Mouse (Mus musculus) lung, embryonic 16.5 days (tissue): Measurements from ENCODE around the gene Awat2. TPM values are rescaled to one million over a fixed set of nuclear protein-coding genes. Genes with fewer than 3 reads are reported as not detected.
A peak's percentile ranks its signal among the peaks of the same experiment; 100 is the strongest.
"Not testable (repeated sequence)": the region's sequence is repeated elsewhere in the genome, so short reads cannot be mapped to it uniquely, and the experiment has no call there.

Experiments
- ATAC-seq: fragments of 200-750 bp; cut with Nextera tagmentation; 2 replicates; pipeline ENCODE4 v1.8.0; 2017; ENCODE audit warnings: low read depth, mild to moderate bottlenecking, moderate library complexity
- H3K27ac ChIP-seq: fragments of 300-500 bp; sonication (generic); 2 replicates; pipeline ENCODE4 v1.5.1; 2014; ENCODE audit warnings: mild to moderate bottlenecking, control low read depth, low read length
- H3K27me3 ChIP-seq: fragments of 300-500 bp; sonication (generic); 2 replicates; pipeline ENCODE4 v1.6.1; 2014; ENCODE audit warnings: low read depth, low read length, mixed read lengths; ENCODE audit not compliant: control insufficient read depth, insufficient read depth
- H3K36me3 ChIP-seq: fragments of 300-500 bp; sonication (generic); 2 replicates; pipeline ENCODE4 v1.6.1; 2014; ENCODE audit warnings: low read length; ENCODE audit not compliant: control insufficient read depth, insufficient read depth
- H3K4me1 ChIP-seq: fragments of 300-500 bp; sonication (generic); replicated peaks from 2 replicates; pipeline ENCODE4 v1.6.1; 2014; ENCODE audit warnings: low read length, mixed read lengths; ENCODE audit not compliant: control insufficient read depth, insufficient read depth
- H3K4me2 ChIP-seq: fragments of 300-500 bp; sonication (generic); 2 replicates; pipeline ENCODE4 v1.6.1; 2014; ENCODE audit warnings: low read depth, low read length, control low read depth
- H3K4me3 ChIP-seq: fragments of 300-500 bp; sonication (generic); 2 replicates; pipeline ENCODE4 v1.5.1; 2014; ENCODE audit warnings: mild to moderate bottlenecking, low read length, control low read depth
- H3K9ac ChIP-seq: fragments of 300-500 bp; sonication (generic); 2 replicates; pipeline ENCODE4 v1.6.1; 2014; ENCODE audit warnings: low read length, control low read depth
- H3K9me3 ChIP-seq: fragments of 300-500 bp; sonication (generic); 2 replicates; pipeline ENCODE4 v1.6.1; 2016; ENCODE audit warnings: low read length; ENCODE audit not compliant: control insufficient read depth
- WGBS: fragments of 180-500 bp; shearing (Covaris S2); extraction: QIAGEN DNeasy Blood & Tissue Kit; methylation state at CpG from one replicate; pipeline ENCODE4 v1.1.7; 2014; 5-methylcytosine and 5-hydroxymethylcytosine counted together
- polyA plus RNA-seq: library from polyadenylated mRNA; unstranded; fragments of >200 nt; fragmentation: Nextera tagmentation; extraction: Ambion mirVana; gene quantifications from 2 replicates; pipeline ENCODE4 v1.2.1, GENCODE M21; 2015

Gene Awat2
- polyA plus RNA-seq = 0.46 and 0.82 TPM in 2 replicates

DNA sequence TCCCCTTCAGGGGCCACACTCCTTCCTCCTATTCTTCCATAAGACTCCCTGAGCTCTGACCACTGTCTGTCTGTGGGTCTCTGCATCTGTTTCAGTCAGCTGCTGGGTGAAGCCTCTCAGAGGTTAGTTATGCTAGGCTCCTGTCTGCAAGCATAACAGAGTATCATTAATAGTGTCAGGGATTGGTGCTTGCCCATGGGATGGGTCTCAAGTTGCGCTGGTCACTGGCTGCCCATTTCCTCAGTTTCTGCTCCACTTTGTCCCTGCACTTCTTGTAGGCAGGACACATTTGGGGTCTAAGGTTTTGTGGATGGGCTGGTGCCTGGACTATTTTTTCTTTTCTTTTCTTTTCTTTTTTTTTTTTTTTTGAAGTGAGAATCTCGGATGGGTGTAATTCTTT is at the start of gene Awat2:
Gene Awat2 (minus strand): TSS at position 101 of the 400 bp plus-strand sequence.
- not testable (repeated sequence) for H3K4me2 ChIP-seq, H3K9ac ChIP-seq, H3K4me3 ChIP-seq, ATAC-seq, H3K4me1 ChIP-seq, H3K27me3 ChIP-seq, H3K36me3 ChIP-seq, H3K27ac ChIP-seq, H3K9me3 ChIP-seq
- 76% methylated on average over 2 of the region's 2 CpGs for WGBS

DNA sequence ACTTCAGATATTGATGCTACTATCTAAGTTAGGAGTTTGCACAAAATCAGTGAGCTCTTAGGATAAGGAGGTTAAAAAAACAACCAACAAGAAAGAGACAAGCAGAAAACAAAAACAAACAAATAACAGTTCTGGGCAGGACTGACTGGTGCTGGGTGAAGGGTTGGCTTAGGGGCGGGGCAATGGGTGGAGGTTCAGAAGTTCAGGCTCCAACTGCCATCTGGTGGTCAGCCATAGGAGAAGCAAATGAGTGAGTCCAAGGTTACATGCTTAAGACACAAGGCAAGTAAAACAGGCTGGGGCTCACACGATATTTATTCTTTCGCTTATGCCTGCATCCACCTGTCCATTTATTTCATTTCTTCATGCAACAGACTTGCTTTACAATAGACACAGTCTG is 37.8 kb upstream of the Awat2 start:
- H3K4me2 ChIP-seq = no peak overlapping the region
- H3K27me3 ChIP-seq = no peaks in the 10 kb centered on the region
- no peak overlapping the region for H3K4me3 ChIP-seq
- no peak overlapping the region for H3K9ac ChIP-seq
- no peaks in the 10 kb centered on the region for H3K4me1 ChIP-seq
- no peaks in the 10 kb centered on the region for H3K9me3 ChIP-seq
- ATAC-seq = peak; percentile 70
- 40% methylated on average over 3 of the region's 3 CpGs for WGBS
- H3K27ac ChIP-seq = no peak overlapping the region
- no peaks in the 10 kb centered on the region for H3K36me3 ChIP-seq

DNA sequence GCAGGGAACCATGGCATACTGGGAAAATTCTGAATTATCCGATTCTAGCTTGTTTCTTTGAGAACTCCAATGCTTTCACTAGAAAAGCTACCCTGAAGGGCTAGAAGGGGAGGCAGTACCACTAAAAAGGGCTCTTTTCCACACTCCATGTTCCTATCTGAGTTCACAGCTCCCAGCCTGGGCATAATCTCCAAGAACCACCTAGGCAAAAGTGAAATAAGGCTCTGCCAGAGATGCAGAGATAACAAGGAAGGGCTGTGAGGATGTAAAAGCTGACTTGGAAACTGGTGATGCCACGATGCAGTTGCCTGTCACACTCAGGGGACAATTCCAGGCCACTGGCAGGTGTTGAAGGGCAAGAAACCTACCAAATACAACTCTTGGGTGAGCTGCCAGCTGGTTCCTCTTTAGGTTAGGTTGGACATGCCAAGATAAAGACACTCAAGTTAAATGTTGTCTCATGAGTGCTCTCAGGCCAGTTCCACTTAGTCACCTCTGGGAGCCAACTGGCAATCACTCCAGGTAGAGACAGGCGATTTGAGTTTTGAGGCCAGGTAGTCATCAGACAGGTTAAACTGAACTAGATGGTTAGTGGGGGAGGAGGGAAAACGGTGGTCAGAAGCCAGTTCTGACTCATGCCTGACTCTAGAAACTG is 33.2 kb upstream of the Awat2 start:
- H3K27ac ChIP-seq = no peak overlapping the region
- H3K4me2 ChIP-seq = no peak overlapping the region
- H3K36me3 ChIP-seq = no peaks in the 10 kb centered on the region
- no peak for ATAC-seq
- H3K9me3 ChIP-seq = no peaks in the 10 kb centered on the region
- H3K27me3 ChIP-seq = no peaks in the 10 kb centered on the region
- 56% methylated on average over 4 of the region's 4 CpGs for WGBS
- no peak overlapping the region for H3K9ac ChIP-seq
- H3K4me1 ChIP-seq = no peaks in the 10 kb centered on the region
- H3K4me3 ChIP-seq = no peak overlapping the region

DNA sequence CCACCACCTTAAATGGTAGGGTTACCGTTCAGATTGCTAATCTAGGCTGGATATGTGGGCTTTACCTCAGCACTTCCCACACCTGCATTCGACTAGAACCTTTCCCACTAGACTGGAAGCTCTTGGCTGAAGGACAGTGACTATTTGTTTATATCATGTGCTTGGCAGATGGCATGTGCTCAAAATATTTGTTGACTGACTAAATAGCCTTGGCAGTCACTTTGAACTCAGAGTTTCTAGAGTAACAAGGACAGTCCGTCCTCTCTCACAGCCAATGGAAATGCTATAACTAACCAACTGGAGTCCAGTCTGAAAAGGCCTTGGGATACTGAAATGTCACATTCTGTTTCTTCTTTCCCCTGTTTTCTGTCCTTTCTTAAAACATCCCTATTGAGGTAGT is 29.0 kb upstream of the Awat2 start:
- Histone ChIP-seq H3K4me3 (no peak overlapping the region), H3K36me3 (no peaks in the 10 kb centered on the region), H3K9me3 (no peaks in the 10 kb centered on the region), H3K27ac (no peak overlapping the region), H3K9ac (no peak overlapping the region), H3K4me1 (no peaks in the 10 kb centered on the region), H3K27me3 (peaks cover 2% of the 10 kb centered on the region; the same call in 1 of the 2 replicates), H3K4me2 (no peak overlapping the region)
- no peak for ATAC-seq
- WGBS = 68% methylated on average over 3 of the region's 3 CpGs

DNA sequence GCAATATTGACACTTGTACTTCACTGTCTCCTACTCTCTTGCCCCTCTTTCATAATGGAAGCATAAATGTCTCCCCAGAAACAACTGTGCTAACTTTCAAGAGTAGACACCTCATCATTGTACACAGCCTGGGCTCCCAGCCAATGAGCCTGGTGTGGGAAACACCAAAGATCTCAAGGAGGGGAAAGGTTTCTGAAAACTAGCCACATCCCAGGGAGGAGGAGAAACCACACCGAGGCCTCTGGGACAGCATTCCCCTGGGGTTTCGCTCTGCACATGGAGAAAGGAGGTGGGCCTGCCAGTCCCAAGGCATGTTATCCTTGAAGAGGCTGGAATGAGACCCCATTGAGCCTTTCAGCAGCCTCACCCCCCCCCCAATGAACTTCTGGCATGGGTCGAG is 27.6 kb upstream of the Awat2 start:
- Histone ChIP-seq H3K4me1 (no peaks in the 10 kb centered on the region), H3K9me3 (no peaks in the 10 kb centered on the region), H3K27ac (no peak overlapping the region), H3K9ac (no peak overlapping the region), H3K36me3 (no peaks in the 10 kb centered on the region), H3K4me3 (no peak overlapping the region), H3K27me3 (peaks cover 2% of the 10 kb centered on the region; the same call in 1 of the 2 replicates), H3K4me2 (no peak overlapping the region)
- 65% methylated on average over 3 of the region's 3 CpGs for WGBS
- ATAC-seq = peak; percentile 26; the same call in 1 of the 2 replicates

DNA sequence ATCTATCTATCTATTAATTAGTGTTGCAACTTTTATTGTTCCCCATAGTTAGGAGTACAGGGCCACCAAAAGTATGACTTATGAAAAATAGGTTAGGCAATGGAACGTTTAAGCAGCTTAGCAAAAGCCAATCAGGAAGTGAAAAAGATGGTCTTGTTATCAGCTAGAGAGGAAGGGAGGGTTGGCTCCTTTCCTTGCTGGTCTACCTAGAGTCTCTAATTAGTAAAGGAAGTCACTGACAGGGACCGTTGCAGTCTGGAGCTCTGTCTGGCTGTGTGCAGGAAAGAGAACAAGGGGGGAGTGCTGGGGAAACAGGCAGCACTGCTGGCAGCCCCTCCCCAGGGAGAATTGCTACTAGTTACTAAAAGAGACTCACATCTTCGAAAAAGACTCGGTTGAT is 25.5 kb upstream of the Awat2 start:
- H3K36me3 ChIP-seq = no peaks in the 10 kb centered on the region
- H3K27me3 ChIP-seq = peaks cover 2% of the 10 kb centered on the region; the same call in 1 of the 2 replicates
- no peak overlapping the region for H3K4me2 ChIP-seq
- no peak overlapping the region for H3K9ac ChIP-seq
- H3K9me3 ChIP-seq = no peaks in the 10 kb centered on the region
- no peak overlapping the region for H3K4me3 ChIP-seq
- WGBS = 47% methylated on average over 4 of the region's 4 CpGs
- no peak for ATAC-seq
- no peaks in the 10 kb centered on the region for H3K4me1 ChIP-seq
- H3K27ac ChIP-seq = no peak overlapping the region

DNA sequence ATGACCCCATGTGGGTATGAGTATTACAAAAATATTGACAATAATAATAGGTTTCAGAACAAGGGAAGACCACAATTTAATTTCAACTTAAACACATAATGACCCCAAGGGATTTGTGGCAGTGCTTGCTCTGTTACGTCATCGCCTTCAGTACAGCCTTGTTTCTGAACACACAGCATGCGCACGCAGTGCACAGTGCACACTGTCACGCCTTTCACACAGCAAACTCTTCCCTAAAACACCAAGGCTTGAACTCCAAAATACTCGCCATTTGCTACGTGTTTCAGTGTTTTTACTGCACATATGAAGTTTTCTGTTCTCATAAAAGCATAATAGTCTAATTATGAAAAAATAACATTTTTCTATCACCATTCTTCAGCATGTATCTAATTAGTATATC is 1.0 kb upstream of the Awat2 start:
- WGBS = 85% methylated on average over 7 of the region's 7 CpGs
- Histone ChIP-seq H3K27me3 (no peaks in the 10 kb centered on the region; the same call in 1 of the 2 replicates), H3K4me1 (no peaks in the 10 kb centered on the region), H3K9ac (no peak overlapping the region), H3K27ac (no peak overlapping the region), H3K4me2 (no peak overlapping the region), H3K4me3 (no peak overlapping the region), H3K9me3 (no peaks in the 10 kb centered on the region), H3K36me3 (no peaks in the 10 kb centered on the region)
- ATAC-seq = no peak

DNA sequence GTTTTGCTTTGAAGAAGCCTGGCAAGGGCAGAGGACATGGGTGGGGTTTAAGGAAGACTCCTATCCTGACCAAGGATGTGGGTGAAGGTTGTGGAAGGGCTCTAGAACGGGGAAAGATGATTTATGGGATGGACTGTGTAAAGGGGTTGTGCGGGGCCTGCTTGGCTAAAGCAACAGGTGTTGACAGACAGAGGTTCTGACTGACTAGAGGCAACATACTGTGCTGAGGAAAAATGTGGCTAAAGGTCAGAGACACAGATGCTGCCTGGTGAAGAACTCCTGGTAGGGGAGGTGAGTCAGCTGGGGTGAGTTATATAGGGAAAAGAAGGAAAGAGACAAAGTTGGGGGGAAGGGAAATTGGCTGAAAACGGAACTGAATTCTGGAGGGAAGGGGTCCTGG is 10.2 kb downstream of the Awat2 start:
- Histone ChIP-seq H3K4me3 (no peak overlapping the region), H3K27ac (no peak overlapping the region), H3K27me3 (peaks cover 2% of the 10 kb centered on the region; the same call in 1 of the 2 replicates), H3K4me1 (no peaks in the 10 kb centered on the region), H3K4me2 (no peak overlapping the region), H3K36me3 (no peaks in the 10 kb centered on the region), H3K9ac (no peak overlapping the region), H3K9me3 (no peaks in the 10 kb centered on the region)
- ATAC-seq = no peak
- 46% methylated on average over 3 of the region's 3 CpGs for WGBS

DNA sequence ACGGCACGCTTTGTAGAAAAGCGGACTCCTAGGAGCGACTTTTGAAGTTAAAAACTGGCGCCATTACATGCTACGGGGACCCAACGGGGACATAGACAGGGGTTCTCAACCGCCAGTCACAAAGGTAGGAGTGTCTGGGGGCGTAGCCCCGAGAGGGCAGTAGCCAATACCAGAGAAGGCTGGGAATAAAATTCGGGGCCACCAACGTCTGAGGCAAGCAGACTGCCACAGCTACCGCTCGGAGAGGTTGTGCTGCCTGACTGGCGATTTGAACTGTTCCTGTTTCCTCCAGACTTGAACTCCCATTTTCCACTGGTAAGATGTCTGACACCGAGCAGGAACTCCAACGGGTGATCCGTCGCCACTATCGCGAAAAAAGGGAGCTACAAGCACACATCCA is 13.8 kb downstream of the Awat2 start, which contains the start of gene Otud6a:
Gene Otud6a (plus strand): TSS at position 321 of the 400 bp plus-strand sequence.
- Histone ChIP-seq H3K4me3 (no peak within 1 kb of the TSS), H3K27ac (no peak within 1 kb of the TSS), H3K9me3 (no peaks in the 10 kb centered on the region), H3K4me2 (no peak within 1 kb of the TSS), H3K27me3 (no peaks in the 10 kb centered on the region; the same call in 1 of the 2 replicates), H3K4me1 (no peaks in the 10 kb centered on the region), H3K36me3 (no peaks in the 10 kb centered on the region), H3K9ac (no peak within 1 kb of the TSS)
- no peak for ATAC-seq
- WGBS = 87% methylated on average over 21 of the region's 21 CpGs
